Mouse (Mus musculus) neural tube, embryonic 11.5 days (tissue): ENCODE results near the gene Khsrp. TPM values are rescaled to one million over a fixed set of nuclear protein-coding genes. Genes with fewer than 3 reads are reported as not detected.

Source experiments
- ATAC-seq: fragments of 200-750 bp; cut with Nextera tagmentation; 2 replicates; pipeline ENCODE4 v1.8.0; 2017; ENCODE audit warnings: moderate number of reproducible peaks, mild to moderate bottlenecking, moderate TSS enrichment, moderate library complexity; ENCODE audit not compliant: insufficient read depth, low FRiP score, low TSS enrichment
- DNase-seq: peaks from one replicate; pipeline ENCODE4 v3.0.0-alpha.2; 2015; ENCODE audit warnings: low spot score
- H3K27ac ChIP-seq: fragments of 300-500 bp; sonication (generic); 2 replicates; pipeline ENCODE4 v1.5.1; 2014; ENCODE audit warnings: low read depth, mild to moderate bottlenecking, low read length
- H3K27me3 ChIP-seq: fragments of 300-500 bp; sonication (generic); 2 replicates; pipeline ENCODE4 v1.6.1; 2014; ENCODE audit warnings: mild to moderate bottlenecking, low read length, mixed read lengths; ENCODE audit not compliant: control insufficient read depth, insufficient read depth
- H3K36me3 ChIP-seq: fragments of 300-500 bp; sonication (generic); 2 replicates; pipeline ENCODE4 v1.6.1; 2014; ENCODE audit warnings: mild to moderate bottlenecking, low read length, moderate library complexity, mixed read lengths; ENCODE audit not compliant: control insufficient read depth, insufficient read depth
- H3K4me1 ChIP-seq: fragments of 300-500 bp; sonication (generic); 2 replicates; pipeline ENCODE4 v1.6.1; 2014; ENCODE audit warnings: low read length, mixed read lengths; ENCODE audit not compliant: control insufficient read depth, insufficient read depth
- H3K4me2 ChIP-seq: fragments of 300-500 bp; sonication (generic); 2 replicates; pipeline ENCODE4 v1.6.1; 2014; ENCODE audit warnings: low read depth, mild to moderate bottlenecking, moderate library complexity
- H3K4me3 ChIP-seq: fragments of 300-500 bp; sonication (generic); 2 replicates; pipeline ENCODE4 v1.5.1; 2014; ENCODE audit warnings: low read depth, low read length
- H3K9ac ChIP-seq: fragments of 300-500 bp; sonication (generic); 2 replicates; pipeline ENCODE4 v1.6.1; 2014; ENCODE audit warnings: mild to moderate bottlenecking, low read length
- H3K9me3 ChIP-seq: fragments of 300-500 bp; sonication (generic); 2 replicates; pipeline ENCODE4 v1.6.1; 2016; ENCODE audit warnings: low read length; ENCODE audit not compliant: control insufficient read depth
- WGBS: fragments of 180-500 bp; shearing (Covaris S2); extraction: QIAGEN DNeasy Blood & Tissue Kit; methylation state at CpG from one replicate; pipeline ENCODE4 v1.1.7; 2014; 5-methylcytosine and 5-hydroxymethylcytosine counted together
- polyA plus RNA-seq: library from polyadenylated mRNA; unstranded; fragments of >200 nt; fragmentation: Nextera tagmentation; extraction: Ambion mirVana; gene quantifications from 2 replicates; pipeline ENCODE4 v1.2.1, GENCODE M21; 2014

Gene Khsrp
- polyA plus RNA-seq, 1 experiment from 2014 or later, result 46.2 TPM

DNA sequence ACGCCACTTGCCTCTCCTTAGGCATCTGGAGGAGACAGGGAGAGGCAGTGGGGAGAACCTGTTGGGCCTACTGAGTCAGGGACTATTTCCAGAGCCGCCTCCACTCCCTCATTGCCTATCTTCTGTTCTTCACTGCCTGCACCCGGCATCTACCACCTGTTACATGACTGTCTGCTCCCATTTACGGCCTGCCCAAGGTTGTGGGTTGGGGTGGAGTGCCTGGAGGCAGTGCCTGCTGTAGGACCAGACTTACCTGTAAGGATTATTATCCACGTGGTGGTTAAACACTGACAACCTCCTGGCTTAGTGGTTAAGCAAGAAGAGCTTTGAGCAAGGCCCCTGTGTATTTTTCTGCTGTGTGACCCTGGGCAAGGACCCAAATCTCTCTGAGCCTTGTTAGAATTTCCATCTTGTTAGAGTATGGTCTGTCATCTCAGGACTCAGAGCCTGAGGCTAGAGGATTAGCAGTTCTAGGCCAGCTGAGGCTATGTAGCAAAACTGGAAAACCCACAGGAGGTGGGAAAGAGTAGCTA, 56.5 kb downstream of the Khsrp start:
- ATAC-seq, result no peak
- no peaks in the 10 kb centered on the region for H3K4me1 ChIP-seq
- H3K4me3 ChIP-seq, result no peak overlapping the region
- H3K36me3 ChIP-seq, result no peaks in the 10 kb centered on the region
- WGBS, result 80% methylated on average over 5 of the region's 5 CpGs
- H3K27me3 ChIP-seq, result no peaks in the 10 kb centered on the region
- H3K9me3 ChIP-seq, result no peaks in the 10 kb centered on the region
- H3K27ac ChIP-seq, result no peak overlapping the region
- H3K9ac ChIP-seq, result no peak overlapping the region
- DNase-seq, result no peak
- no peak overlapping the region for H3K4me2 ChIP-seq

DNA sequence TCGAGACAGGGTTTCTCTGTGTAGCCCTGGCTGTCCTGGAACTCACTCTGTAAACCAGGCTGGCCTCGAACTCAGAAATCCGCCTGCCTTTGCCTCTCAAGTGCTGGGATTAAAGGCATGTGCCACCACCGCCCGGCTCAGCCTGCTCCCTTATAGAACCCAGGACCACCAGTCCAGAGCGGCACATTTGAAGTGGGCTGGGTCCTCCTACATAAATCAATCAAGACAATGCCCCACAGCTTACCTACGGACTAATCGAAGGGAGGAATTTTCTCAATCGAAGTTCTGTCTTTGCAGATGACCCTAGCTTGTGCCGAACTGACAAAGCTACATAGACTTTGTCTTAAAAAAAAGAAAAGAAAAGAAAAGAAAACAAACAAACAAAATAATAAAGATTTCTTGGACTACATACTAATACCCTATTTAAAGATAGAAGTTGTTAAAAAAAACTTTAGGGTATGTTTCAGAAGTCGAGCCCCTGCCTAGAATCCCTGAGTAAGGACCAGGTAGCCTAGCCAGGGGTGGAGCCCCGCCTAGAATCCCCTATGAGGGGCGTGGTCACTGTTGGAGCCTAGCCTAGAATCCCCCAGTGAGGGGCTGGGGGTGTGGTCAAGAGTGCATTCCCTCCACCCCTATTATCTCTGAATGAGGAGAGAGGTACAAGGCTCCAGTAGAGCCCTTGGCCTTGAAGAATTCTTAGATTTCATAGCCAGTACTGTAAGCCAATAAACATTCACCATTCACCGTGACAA, 57.2 kb downstream of the Khsrp start:
- Histone ChIP-seq H3K36me3 (no peaks in the 10 kb centered on the region), H3K4me2 (no peak overlapping the region), H3K27me3 (no peaks in the 10 kb centered on the region), H3K4me3 (no peak overlapping the region), H3K27ac (no peak overlapping the region), H3K4me1 (no peaks in the 10 kb centered on the region), H3K9me3 (no peaks in the 10 kb centered on the region), H3K9ac (no peak overlapping the region)
- WGBS, result 66% methylated on average over 13 of the region's 14 CpGs
- DNase-seq (no peak), ATAC-seq (no peak)

Other genes with a start within 250 kb of the Khsrp start
- 3.9 and 4.9 TPM in 2 replicates for gene Rfx2, start 200.5 kb downstream of the Khsrp start, polyA plus RNA-seq
- not detected in 2 replicates for gene Acsbg2, start 157.1 kb downstream of the Khsrp start, polyA plus RNA-seq
- gene 1700061G19Rik, start 156.0 kb downstream of the Khsrp start, polyA plus RNA-seq, result 0.25 and 0.41 TPM in 2 replicates
- gene Mllt1, start 96.1 kb downstream of the Khsrp start, polyA plus RNA-seq, result 31.2 and 36.4 TPM in 2 replicates
- not detected in 2 replicates for gene Acer1, start 49.4 kb downstream of the Khsrp start, polyA plus RNA-seq
- 142 and 156 TPM in 2 replicates for gene Clpp, start 41.2 kb downstream of the Khsrp start, polyA plus RNA-seq
- 37.0 and 39.8 TPM in 2 replicates for gene Alkbh7, start 34.2 kb downstream of the Khsrp start, polyA plus RNA-seq
- gene Pspn, start 31.5 kb downstream of the Khsrp start, polyA plus RNA-seq, result not detected in 2 replicates
- 78.1 and 85.0 TPM in 2 replicates for gene Gtf2f1, start 20.2 kb downstream of the Khsrp start, polyA plus RNA-seq
- gene Gm17949, start 20.1 kb downstream of the Khsrp start, polyA plus RNA-seq, result not detected in 2 replicates
- 0.20 TPM in 1 of 2 replicates, not detected in the other for gene Slc25a41, start 10.1 kb upstream of the Khsrp start, polyA plus RNA-seq
- 1.2 and 1.9 TPM in 2 replicates for gene Crb3, start 27.6 kb upstream of the Khsrp start, polyA plus RNA-seq
- 16.8 and 18.5 TPM in 2 replicates for gene Slc25a23, start 28.3 kb upstream of the Khsrp start, polyA plus RNA-seq
- 2.8 and 2.9 TPM in 2 replicates for gene Dennd1c, start 47.0 kb upstream of the Khsrp start, polyA plus RNA-seq
- gene Tubb4a, start 56.3 kb upstream of the Khsrp start, polyA plus RNA-seq, result 200 and 229 TPM in 2 replicates
- gene Tnfsf9, start 73.8 kb upstream of the Khsrp start, polyA plus RNA-seq, result 6.1 and 6.8 TPM in 2 replicates
- gene Cd70, start 118.3 kb upstream of the Khsrp start, polyA plus RNA-seq, result 0.28 TPM in 1 of 2 replicates, not detected in the other
- gene Tnfsf14, start 162.7 kb upstream of the Khsrp start, polyA plus RNA-seq, result 0.28 TPM in 1 of 2 replicates, not detected in the other
- gene C3, start 196.6 kb upstream of the Khsrp start, polyA plus RNA-seq, result 0.49 and 0.66 TPM in 2 replicates
- gene Gpr108, start 216.9 kb upstream of the Khsrp start, polyA plus RNA-seq, result 24.2 and 29.1 TPM in 2 replicates
- gene Trip10, start 217.9 kb upstream of the Khsrp start, polyA plus RNA-seq, result 21.3 and 21.7 TPM in 2 replicates
- 1.9 and 2.5 TPM in 2 replicates for gene Vav1, start 247.6 kb upstream of the Khsrp start, polyA plus RNA-seq